22 mouse cellular contexts compared by ENCODE assay signal in genomic region chr9:45942916-45943315, GRCm38 (mm10). TPM values are rescaled to one million over a fixed set of nuclear protein-coding genes. Genes with fewer than 3 reads are reported as not detected.
A peak's percentile ranks its signal among the peaks of the same experiment; 100 is the strongest.
DNase-seq lines count a peak whose midpoint lies in the region; ATAC-seq and TF ChIP-seq lines count a peak whose summit lies in the region.
"Had no signal": no experiment of that assay in that cellular context is flagged by ENCODE, and none has a peak within 500 bp of the region (broad histone marks: within the 10 kb centered on the region; RNA-seq: fewer than 3 reads in every experiment).

No protein-coding gene starts in this region.

- WGBS in liver, embryonic 12.5 days (ENCODE audit: insufficient replicate concordance) = 40% methylated on average over 8 of the region's 8 CpGs
- 52% methylated on average over 8 of the region's 8 CpGs for WGBS in liver, postnatal 0 days (ENCODE audit: insufficient replicate concordance)
- WGBS in midbrain, embryonic 16.5 days = 90% methylated on average over 8 of the region's 8 CpGs

- H3K9ac ChIP-seq in liver, embryonic 12.5 days = no peak overlapping the region
- H3K9ac ChIP-seq in liver, postnatal 0 days (replicated peaks) = no peak overlapping the region
- H3K9ac ChIP-seq in midbrain, embryonic 16.5 days (ENCODE audit: low read depth, low read length) = no peak overlapping the region
- H3K9ac ChIP-seq: heart, embryonic 13.5 days; hindbrain, embryonic 14.5 days; limb, embryonic 13.5 days; midbrain, embryonic 15.5 days had no signal

- peaks cover 71% of the 10 kb centered on the region for H3K36me3 ChIP-seq in E14TG2a.4 (ENCODE audit: insufficient read depth, low read length)
- peaks cover 96% of the 10 kb centered on the region for H3K36me3 ChIP-seq in liver, embryonic 12.5 days
- peaks cover 74% of the 10 kb centered on the region for H3K36me3 ChIP-seq in liver, postnatal 0 days (replicated peaks; ENCODE audit: insufficient read depth, low read length)
- H3K36me3 ChIP-seq in midbrain, embryonic 16.5 days (ENCODE audit: control insufficient read depth, insufficient read depth, low read length) = peaks cover 35% of the 10 kb centered on the region

- no peak for TF ChIP-seq EP300 in liver, postnatal 0 days (IDR thresholded peaks at IDR 0.05; ENCODE audit: low read depth)

- peak overlapping the region; percentile 45 for H3K4me2 ChIP-seq in liver, embryonic 12.5 days
- no peak overlapping the region for H3K4me2 ChIP-seq in liver, postnatal 0 days (ENCODE audit: low read depth, low read length)
- no peak overlapping the region for H3K4me2 ChIP-seq in midbrain, embryonic 16.5 days (ENCODE audit: low read length)
- H3K4me2 ChIP-seq: heart, embryonic 13.5 days; hindbrain, embryonic 14.5 days; limb, embryonic 13.5 days; midbrain, embryonic 15.5 days had no signal

- peaks cover 64% of the 10 kb centered on the region for H3K4me1 ChIP-seq in E14TG2a.4 (replicated peaks; ENCODE audit: low read depth, low read length)
- H3K4me1 ChIP-seq in liver, embryonic 12.5 days = peaks cover 51% of the 10 kb centered on the region
- peaks cover 16% of the 10 kb centered on the region for H3K4me1 ChIP-seq in liver, postnatal 0 days (ENCODE audit: insufficient read depth)
- H3K4me1 ChIP-seq in midbrain, embryonic 16.5 days (ENCODE audit: control insufficient read depth, insufficient read depth, low read length) = no peaks in the 10 kb centered on the region
- H3K4me1 ChIP-seq: heart, embryonic 13.5 days; limb, embryonic 13.5 days; midbrain, embryonic 15.5 days had no signal

- 0 out of 2 replicates have a peak, but pooled peaks cover 12% of the 10 kb centered on the region for H3K27me3 ChIP-seq in E14TG2a.4 (ENCODE audit: insufficient read depth, low read length)
- no peaks in the 10 kb centered on the region for H3K27me3 ChIP-seq in liver, embryonic 12.5 days (replicated peaks)
- no peaks in the 10 kb centered on the region for H3K27me3 ChIP-seq in liver, postnatal 0 days (ENCODE audit: insufficient read depth, low read length)
- H3K27me3 ChIP-seq in midbrain, embryonic 16.5 days (ENCODE audit: control insufficient read depth, insufficient read depth, low read depth, low read length) = no peaks in the 10 kb centered on the region
- H3K27me3 ChIP-seq: heart, embryonic 13.5 days; limb, embryonic 13.5 days; midbrain, embryonic 15.5 days had no signal

- DNase-seq in c-Kit-positive CD71-positive TER-119-negative erythroid progenitor cells, embryonic 14.5 days (ENCODE audit: low read depth) = peak; percentile 54
- no peak for DNase-seq in liver, postnatal 0 days
- no peak for DNase-seq in layer of hippocampus, adult 9-10 months (ENCODE audit: low spot score)
- DNase-seq: adrenal gland, adult 8-10 months; B cell, adult 2 months; cerebellum, adult 11 months; cerebellum, postnatal 10 days; gastrocnemius, postnatal 10 days; heart, postnatal 10 days; kidney, adult 9 months; kidney, postnatal 10 days; lung, adult 2 months; lung, postnatal 10 days had no signal

- TF ChIP-seq CTCF in E14TG2a.4 (conservative IDR thresholded peaks at IDR 0.05; ENCODE audit: low read length) = no peak
- no peak for TF ChIP-seq CTCF in liver, postnatal 0 days (IDR thresholded peaks at IDR 0.05; ENCODE audit: low read depth)

- no peaks in the 10 kb centered on the region for H3K9me3 ChIP-seq in E14TG2a.4 (ENCODE audit: low read length)
- 0 out of 2 replicates have a peak, but pooled peaks cover 8% of the 10 kb centered on the region for H3K9me3 ChIP-seq in liver, embryonic 12.5 days (replicated peaks)
- no peaks in the 10 kb centered on the region for H3K9me3 ChIP-seq in liver, postnatal 0 days (ENCODE audit: low read length)
- H3K9me3 ChIP-seq in midbrain, embryonic 16.5 days (replicated peaks; ENCODE audit: control insufficient read depth, low read length, poor library complexity, severe bottlenecking) = no peaks in the 10 kb centered on the region
- H3K9me3 ChIP-seq: heart, embryonic 13.5 days; limb, embryonic 13.5 days; midbrain, embryonic 15.5 days had no signal

- H3K4me3 ChIP-seq in E14TG2a.4 (replicated peaks; ENCODE audit: low read length) = peak overlapping the region; percentile 37; the same call in 1 of the 2 replicates
- peak overlapping the region; percentile 8; the same call in 1 of the 2 replicates for H3K4me3 ChIP-seq in liver, embryonic 12.5 days
- no peak overlapping the region for H3K4me3 ChIP-seq in liver, postnatal 0 days (ENCODE audit: low read depth, low read length)
- no peak overlapping the region for H3K4me3 ChIP-seq in midbrain, embryonic 16.5 days (ENCODE audit: low read depth, low read length)
- H3K4me3 ChIP-seq: erythroblast, embryonic 14.5 days; heart, embryonic 13.5 days; limb, embryonic 13.5 days; midbrain, embryonic 15.5 days had no signal

- ATAC-seq in liver, embryonic 12.5 days = peak; percentile 87
- peak; percentile 71 for ATAC-seq in liver, postnatal 0 days
- ATAC-seq in midbrain, embryonic 16.5 days = no peak
- ATAC-seq: midbrain, embryonic 15.5 days had no signal

- H3K27ac ChIP-seq in liver, embryonic 12.5 days = peak overlapping the region; percentile 62
- no peak overlapping the region for H3K27ac ChIP-seq in liver, postnatal 0 days (ENCODE audit: low read depth)
- H3K27ac ChIP-seq in midbrain, embryonic 16.5 days (ENCODE audit: low read length) = no peak overlapping the region
- H3K27ac ChIP-seq: heart, embryonic 13.5 days; hindbrain, embryonic 14.5 days; limb, embryonic 13.5 days; macrophage; midbrain, embryonic 15.5 days had no signal

RNA-seq across cellular contexts. Expression of gene Tagln, which starts 7.1 kb away (rescaled TPM):
- 9.2 and 11.0 TPM in 2 replicates for polyA plus RNA-seq in liver, embryonic 12.5 days (2016; fragmentation: Nextera tagmentation; extraction: Ambion mirVana)
- polyA plus RNA-seq in liver, postnatal 0 days (2015; fragmentation: Nextera tagmentation; extraction: Ambion mirVana) = 3.6 and 5.2 TPM in 2 replicates
- polyA plus RNA-seq in midbrain, embryonic 16.5 days (2015; fragmentation: Nextera tagmentation; extraction: Ambion mirVana) = 3.1 and 5.5 TPM in 2 replicates
- polyA plus RNA-seq: erythroblast, embryonic 14.5 days had no signal

RNA-seq across cellular contexts. Expression of gene Sidt2, which starts 12.1 kb away (rescaled TPM):
- 31.5 and 33.3 TPM in 2 replicates for polyA plus RNA-seq in liver, embryonic 12.5 days (2016; fragmentation: Nextera tagmentation; extraction: Ambion mirVana)
- 23.5 and 23.6 TPM in 2 replicates for polyA plus RNA-seq in liver, postnatal 0 days (2015; fragmentation: Nextera tagmentation; extraction: Ambion mirVana)
- polyA plus RNA-seq in midbrain, embryonic 16.5 days (2015; fragmentation: Nextera tagmentation; extraction: Ambion mirVana) = 44.7 and 50.0 TPM in 2 replicates

RNA-seq across cellular contexts. Expression of gene Rnf214, which starts 36.2 kb away (rescaled TPM):
- 17.5 and 24.0 TPM in 2 replicates for polyA plus RNA-seq in liver, embryonic 12.5 days (2016; fragmentation: Nextera tagmentation; extraction: Ambion mirVana)
- polyA plus RNA-seq in liver, postnatal 0 days (2015; fragmentation: Nextera tagmentation; extraction: Ambion mirVana) = 13.0 and 15.9 TPM in 2 replicates
- polyA plus RNA-seq in midbrain, embryonic 16.5 days (2015; fragmentation: Nextera tagmentation; extraction: Ambion mirVana) = 97.9 and 118 TPM in 2 replicates

RNA-seq across cellular contexts. Expression of gene Pcsk7, which starts 36.6 kb away (rescaled TPM):
- polyA plus RNA-seq in liver, embryonic 12.5 days (2016; fragmentation: Nextera tagmentation; extraction: Ambion mirVana) = 9.8 and 10.6 TPM in 2 replicates
- polyA plus RNA-seq in liver, postnatal 0 days (2015; fragmentation: Nextera tagmentation; extraction: Ambion mirVana) = 5.8 and 6.8 TPM in 2 replicates
- 22.6 and 25.4 TPM in 2 replicates for polyA plus RNA-seq in midbrain, embryonic 16.5 days (2015; fragmentation: Nextera tagmentation; extraction: Ambion mirVana)

Comparison
In these comparisons a context has a peak if more than half of its experiments do, and no peak if none do; other contexts are left out.
1. H3K4me3 ChIP-seq: peak in E14TG2a.4 (single experiment) and liver, embryonic 12.5 days (single experiment); none in liver, postnatal 0 days (single experiment) and midbrain, embryonic 16.5 days (single experiment).